Mouse (Mus musculus) liver, adult 2 months (tissue): Measurements from ENCODE around the gene Btg2.

Experiments
- CTCF ChIP-seq: fragments of 200-500 bp; IDR thresholded peaks from 2 replicates; pipeline ENCODE4 v1.5.1; 2011; ENCODE audit warnings: low read depth, low read length, control low read depth
- POLR2A ChIP-seq: fragments of 200-500 bp; IDR thresholded peaks from 2 replicates; pipeline ENCODE4 v1.6.1; 2011; ENCODE audit warnings: low read length, control low read depth; ENCODE audit not compliant: insufficient read depth; ENCODE audit errors: extremely low read depth

GRCm38 (mm10) chr1:134080881-134081450, 2.0 kb upstream of the Btg2 start:
- TF ChIP-seq CTCF (no peak), POLR2A (no peak)
